Mouse (Mus musculus) testis, postnatal 10 days (tissue): ENCODE measurements at regions not wholly inside any gene's neighbourhood (a gene's known extent, or its start where the extent isn't known, plus 50 kb on each side); places are given as distances from the start of the nearest gene placed in this dataset.

Experiments
- DNase-seq: peaks from one replicate; pipeline ENCODE4 v3.0.0; 2021; ENCODE audit warnings: low spot score

- no peak for DNase-seq
Measured at GRCm38 (mm10) chr7:40052255-40052654, 534.7 kb downstream of the Zfp619 start.

DNA sequence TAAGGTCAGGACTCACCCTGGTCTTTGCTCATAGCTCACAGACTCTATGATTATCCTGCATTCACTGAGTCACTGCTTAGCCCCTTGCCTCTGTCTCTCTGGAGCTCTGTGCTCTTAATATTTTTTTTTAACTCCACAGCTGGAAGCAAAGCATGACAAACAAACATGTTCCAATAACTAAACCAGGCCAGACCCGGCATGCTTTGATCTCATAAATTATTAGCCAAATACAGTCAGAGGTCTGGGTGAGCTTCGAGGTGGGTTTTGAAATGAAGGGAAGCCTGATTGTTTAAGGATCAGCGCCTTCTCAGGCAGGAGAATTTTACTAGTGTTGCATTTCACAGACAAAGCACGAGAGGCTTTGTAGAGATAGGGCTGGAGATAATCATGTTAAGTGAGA lies 541.3 kb downstream of the Zfp619 start:
- no peak for DNase-seq

DNA sequence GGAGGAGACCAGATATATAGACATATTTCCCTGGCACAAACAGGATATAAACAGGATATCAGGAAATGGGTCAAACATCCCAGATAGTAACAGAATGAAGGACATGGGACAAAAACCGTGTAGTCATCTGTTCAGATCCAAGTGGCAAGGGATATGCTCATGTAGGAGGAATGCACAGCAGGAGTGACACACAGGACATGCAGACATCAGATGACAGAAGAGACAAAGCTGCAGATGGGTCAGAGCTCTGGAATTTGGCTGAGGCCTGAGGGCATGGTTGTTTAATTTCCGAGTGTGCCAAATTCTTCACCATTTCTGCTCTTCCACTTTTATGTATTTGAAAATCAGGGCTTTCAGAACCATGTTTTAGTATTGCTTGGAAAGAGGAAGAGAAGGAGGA lies 547.1 kb downstream of the Zfp619 start:
- no peak for DNase-seq

GRCm38 (mm10) chr7:40065526-40065925 lies 548.0 kb downstream of the Zfp619 start:
- DNase-seq, result no peak

DNA sequence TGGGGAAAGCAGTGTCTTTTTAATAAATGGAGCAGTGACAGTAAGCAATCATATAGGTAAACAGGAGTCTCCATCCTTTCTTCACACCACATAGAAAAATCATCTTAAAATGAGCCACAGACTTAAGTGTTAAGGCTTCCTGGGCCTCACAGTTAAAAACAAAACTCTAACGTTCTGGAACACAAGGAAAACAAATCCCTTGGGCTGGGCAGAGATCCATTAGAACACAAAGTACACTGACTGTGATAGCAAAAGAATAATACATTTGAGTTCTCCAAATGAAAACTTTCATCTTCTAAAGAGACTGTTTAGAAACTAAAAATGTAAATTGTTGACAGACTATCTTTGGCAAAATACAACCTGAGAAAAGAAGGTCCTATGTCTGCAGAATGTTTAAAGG lies 549.8 kb downstream of the Zfp619 start:
- DNase-seq, result no peak

GRCm38 (mm10) chr7:40071313-40071712 lies 553.7 kb downstream of the Zfp619 start:
- DNase-seq, result no peak

- no peak for DNase-seq
Measured at GRCm38 (mm10) chr7:40072478-40072877, 554.9 kb downstream of the Zfp619 start.

DNA sequence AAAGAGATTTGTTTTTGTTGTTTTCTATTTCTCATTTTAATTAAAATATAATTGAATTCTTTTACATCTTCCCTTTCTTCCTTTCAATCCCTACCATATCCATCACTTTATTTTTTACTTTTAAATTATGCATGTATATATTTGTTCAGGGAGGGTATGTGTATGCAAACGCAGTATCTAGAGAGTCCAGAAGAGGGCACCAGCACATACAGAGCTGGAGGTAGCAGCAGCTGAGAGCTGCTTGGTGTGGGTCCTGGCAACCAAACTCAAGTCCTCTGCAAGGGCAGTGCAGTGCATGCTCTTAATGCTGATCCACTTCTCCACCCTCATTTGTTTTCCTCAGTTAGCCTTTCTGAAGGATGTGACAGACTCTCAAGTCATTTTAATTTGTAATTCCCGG lies 568.7 kb downstream of the Zfp619 start:
- DNase-seq, result peak; percentile 42

DNA sequence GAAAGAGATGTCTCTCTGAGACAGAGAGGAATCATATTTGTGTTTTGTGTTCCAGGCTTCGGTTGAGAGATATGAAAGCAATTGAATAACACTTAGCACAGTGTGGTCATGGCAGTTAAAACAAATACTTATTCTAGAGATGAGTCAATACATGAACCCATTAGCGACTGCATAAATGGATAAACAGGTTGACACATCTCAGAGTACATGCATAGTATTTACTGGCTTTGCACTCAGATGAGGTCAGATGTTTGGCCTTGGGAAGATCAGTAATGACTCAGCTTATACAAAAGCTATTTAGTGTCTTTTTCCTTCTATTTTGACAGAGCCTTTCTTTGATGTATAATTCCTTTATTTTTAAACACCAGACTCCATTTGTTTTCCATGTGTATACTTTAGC lies 579.5 kb downstream of the Zfp619 start:
- no peak for DNase-seq

DNA sequence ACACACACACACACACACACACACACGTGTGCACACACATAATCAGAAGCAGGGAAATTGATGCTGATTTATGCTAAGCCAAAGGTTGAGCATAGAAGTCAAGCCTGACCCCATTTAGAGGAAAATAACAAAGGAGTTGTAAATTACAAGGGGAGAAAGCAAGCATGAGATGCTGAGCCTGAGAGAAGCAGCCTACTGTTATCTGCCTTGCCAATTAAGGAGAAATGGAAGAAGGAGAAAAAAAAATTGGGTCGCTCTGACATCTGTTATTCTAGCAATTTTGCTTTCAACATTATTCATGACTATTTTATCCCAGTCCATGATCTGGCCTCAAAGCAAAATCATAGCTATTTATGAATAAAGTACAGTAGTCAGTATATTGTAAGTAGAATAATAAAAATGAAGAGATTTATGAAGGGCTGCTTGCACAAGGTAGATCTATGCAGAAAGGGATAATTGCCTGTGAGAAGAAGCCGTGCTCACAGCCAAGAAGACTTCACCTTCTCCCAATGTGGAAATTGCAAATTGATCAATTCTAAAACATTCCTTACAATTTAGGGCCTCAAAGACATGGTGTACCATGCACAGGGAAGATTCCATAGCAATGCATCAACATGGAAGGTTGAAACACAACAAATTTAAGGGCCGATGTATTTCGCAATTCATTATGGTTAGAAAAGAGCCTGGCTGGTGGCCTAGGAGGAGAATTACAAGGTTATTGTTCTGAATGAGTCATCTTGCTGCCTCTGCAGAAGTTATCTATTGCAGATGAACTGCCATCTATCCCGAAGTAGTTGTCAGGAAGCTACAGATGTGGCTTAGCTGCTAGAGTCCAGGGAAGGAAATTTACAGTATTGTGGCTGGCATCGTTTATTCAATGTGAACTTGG lies 585.7 kb downstream of the Zfp619 start:
- DNase-seq, result no peak

GRCm38 (mm10) chr7:40142906-40143305 lies 625.3 kb downstream of the Zfp619 start:
- peak; percentile 56 for DNase-seq

DNA sequence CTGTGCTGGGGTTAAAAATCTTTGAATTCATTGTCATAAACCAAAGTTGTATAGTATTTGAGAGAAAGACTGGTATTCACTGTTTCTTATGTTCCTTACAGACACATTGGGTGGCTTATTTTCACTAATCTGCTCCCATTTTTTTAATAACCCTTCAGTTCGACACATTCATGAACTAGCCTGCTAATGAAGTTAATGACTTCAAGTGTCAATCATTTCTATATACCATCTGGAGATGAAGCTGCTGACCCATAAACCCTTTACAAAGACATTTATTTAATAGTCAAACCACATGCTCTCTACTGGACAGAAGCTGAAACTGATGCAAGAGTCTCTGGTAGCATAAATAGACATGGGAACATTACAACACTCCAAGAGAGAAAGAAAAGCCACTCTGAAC lies 626.9 kb downstream of the Zfp619 start:
- no peak for DNase-seq

- no peak for DNase-seq
Measured at GRCm38 (mm10) chr7:40177570-40177969, 660.0 kb downstream of the Zfp619 start.

GRCm38 (mm10) chr7:40195366-40195765 lies 677.8 kb downstream of the Zfp619 start:
- DNase-seq, result no peak

- DNase-seq, result no peak
Measured at GRCm38 (mm10) chr7:40202615-40203014, 685.0 kb downstream of the Zfp619 start.

DNA sequence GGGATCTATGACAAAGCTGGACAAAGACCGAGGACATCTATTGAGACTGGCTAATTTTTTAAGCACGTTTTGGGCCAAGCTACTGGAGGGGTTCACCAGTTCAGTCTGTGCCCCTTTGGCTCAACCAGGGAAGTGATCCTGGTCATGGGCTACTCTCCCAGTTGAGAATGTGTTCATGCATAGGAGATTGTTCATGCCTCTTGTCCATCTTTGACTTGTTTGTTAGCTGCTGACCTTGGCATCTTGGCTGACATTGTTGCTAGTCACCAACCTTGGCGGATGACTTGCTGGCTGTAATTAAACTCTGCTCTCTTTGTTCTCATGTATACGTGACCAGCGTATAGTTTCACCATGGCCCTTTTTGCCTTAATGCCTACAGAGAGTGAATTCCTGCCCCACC lies 686.2 kb upstream of the Vstm2b start:
- no peak for DNase-seq

- no peak for DNase-seq
Measured at GRCm38 (mm10) chr7:40212576-40212975, 685.6 kb upstream of the Vstm2b start.

DNA sequence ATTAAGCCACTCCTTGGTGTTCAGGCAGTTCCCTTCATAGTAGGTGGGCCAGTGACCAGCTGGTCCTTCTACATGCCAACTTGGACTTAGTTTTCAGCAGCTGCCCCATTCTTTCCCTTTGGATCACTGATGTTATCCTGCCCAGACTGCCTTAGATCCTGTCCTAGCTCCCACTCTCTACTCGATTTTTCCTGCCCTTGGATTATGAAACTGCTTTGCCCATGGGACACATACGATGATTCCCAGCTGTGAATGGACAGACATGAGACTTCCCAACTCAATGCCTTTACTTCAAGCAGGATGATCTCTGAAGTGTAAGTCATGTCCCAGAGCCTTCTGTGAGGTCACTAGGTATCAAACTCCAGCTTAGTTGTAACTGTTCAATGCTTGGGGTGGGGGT lies 684.5 kb upstream of the Vstm2b start:
- no peak for DNase-seq

GRCm38 (mm10) chr7:40214395-40214794 lies 683.7 kb upstream of the Vstm2b start:
- DNase-seq, result no peak

DNA sequence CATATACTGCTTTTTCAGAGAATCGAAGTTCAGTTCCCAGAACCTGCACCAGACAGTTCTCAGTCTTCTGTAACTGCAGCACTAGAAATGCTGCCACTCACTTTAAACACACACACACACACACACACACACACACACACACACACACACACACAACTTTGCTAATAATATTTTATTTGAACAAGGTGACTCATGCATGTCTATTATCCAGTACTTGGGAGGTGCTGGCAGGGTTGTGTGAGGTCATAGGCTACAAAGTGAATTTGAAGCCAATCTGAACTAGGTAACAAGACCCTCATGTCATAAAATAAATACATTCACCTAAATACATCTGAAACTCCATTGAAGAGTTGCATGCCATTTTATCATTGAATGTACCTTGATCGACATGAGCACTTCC lies 682.9 kb upstream of the Vstm2b start:
- no peak for DNase-seq

GRCm38 (mm10) chr7:40220549-40220948 lies 677.6 kb upstream of the Vstm2b start:
- DNase-seq, result no peak

DNA sequence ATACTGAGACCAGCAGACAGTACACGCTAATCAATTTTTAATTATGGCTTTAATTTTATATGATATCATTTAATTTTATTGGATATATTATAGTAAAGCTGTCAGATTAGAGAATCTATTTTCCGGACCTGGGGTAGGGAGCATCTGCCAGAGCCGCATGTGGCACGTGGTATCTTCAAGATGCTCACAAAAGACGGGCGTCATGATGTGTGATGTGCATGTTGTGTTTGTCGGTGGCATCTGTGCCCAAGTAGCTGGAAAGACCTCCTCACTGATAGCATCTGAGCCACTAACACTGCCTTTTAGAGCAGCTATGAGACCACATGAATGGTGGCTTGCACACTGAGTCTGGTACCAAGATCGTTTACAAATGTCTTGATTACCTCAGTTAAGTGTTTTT lies 652.9 kb upstream of the Vstm2b start:
- no peak for DNase-seq

- DNase-seq, result no peak
Measured at GRCm38 (mm10) chr7:40248521-40248920, 649.6 kb upstream of the Vstm2b start.

GRCm38 (mm10) chr7:40253486-40253885 lies 644.6 kb upstream of the Vstm2b start:
- no peak for DNase-seq
